Mouse (Mus musculus): Measurements from ENCODE around the gene Ryr1. TPM values are rescaled to one million over a fixed set of nuclear protein-coding genes. Genes with fewer than 3 reads are reported as not detected.

Ryr1 gene
- under 1 TPM in 1 of 2 experiments, not detected in 1; 0.05 TPM for polyA plus RNA-seq (2017; shearing (Covaris generic))

GRCm38 (mm10) chr7:29124970-29125369 is at the start of gene Ryr1:
Gene Ryr1 (minus strand): TSS chr7:29125179.
- ATAC-seq: peak; percentile 39

- ATAC-seq: no peak
Observed at GRCm38 (mm10) chr7:29172390-29173016, 47.5 kb upstream of the Ryr1 start.

- no peak for ATAC-seq
Observed at GRCm38 (mm10) chr7:29171562-29172097, 46.7 kb upstream of the Ryr1 start.

GRCm38 (mm10) chr7:29170755-29171561 is 46.0 kb upstream of the Ryr1 start:
- peak; percentile 39 for ATAC-seq

GRCm38 (mm10) chr7:29170066-29170754 is 45.2 kb upstream of the Ryr1 start, which contains the start of the genes Ggn and Spred3:
Gene Ggn (plus strand): TSS chr7:29170210.
Gene Spred3 (minus strand): TSS chr7:29170411.
- peak; percentile 10 for ATAC-seq

GRCm38 (mm10) chr7:29169231-29170065 is 44.5 kb upstream of the Ryr1 start:
- peak; percentile 27 for ATAC-seq

- ATAC-seq: no peak
Observed at GRCm38 (mm10) chr7:29168791-29169230, 43.8 kb upstream of the Ryr1 start.

- no peak for ATAC-seq
Observed at GRCm38 (mm10) chr7:29168121-29168695, 43.2 kb upstream of the Ryr1 start.

GRCm38 (mm10) chr7:29167656-29168055 is 42.7 kb upstream of the Ryr1 start:
- ATAC-seq: no peak

GRCm38 (mm10) chr7:29162750-29163525 is 38.0 kb upstream of the Ryr1 start:
- ATAC-seq: peak; percentile 70

GRCm38 (mm10) chr7:29162294-29162693 is 37.3 kb upstream of the Ryr1 start:
- ATAC-seq: no peak

GRCm38 (mm10) chr7:29158264-29158663 is 33.3 kb upstream of the Ryr1 start:
- no peak for ATAC-seq

GRCm38 (mm10) chr7:29155838-29156782 is 31.1 kb upstream of the Ryr1 start, which contains the start of gene Fam98c:
Gene Fam98c (minus strand): TSS chr7:29156234.
- ATAC-seq: peak; percentile 93

GRCm38 (mm10) chr7:29155196-29155837 is 30.3 kb upstream of the Ryr1 start:
- ATAC-seq: peak; percentile 73

- no peak for ATAC-seq
Observed at GRCm38 (mm10) chr7:29154018-29154720, 29.2 kb upstream of the Ryr1 start.

GRCm38 (mm10) chr7:29151486-29151885 is 26.5 kb upstream of the Ryr1 start:
- ATAC-seq: no peak

GRCm38 (mm10) chr7:29148771-29149170 is 23.8 kb upstream of the Ryr1 start:
- ATAC-seq: no peak
